Mouse (Mus musculus) G1E (cell line): ENCODE measurements around the gene Crybg1.

Experiments used
- CTCF ChIP-seq: IDR thresholded peaks from 2 replicates; pipeline ENCODE4 v1.5.1; 2012; ENCODE audit warnings: low read depth, low read length, inconsistent platforms, mixed read lengths
- GATA1 ChIP-seq: IDR thresholded peaks from 2 replicates; pipeline ENCODE4 v1.6.1; 2012; ENCODE audit warnings: borderline replicate concordance, low read length, inconsistent platforms, mixed read lengths

- TF ChIP-seq CTCF: no peak
- no peak for TF ChIP-seq GATA1
Observed at GRCm38 (mm10) chr10:44176120-44176519, 27.5 kb upstream of the Crybg1 start.
